Mouse (Mus musculus): ENCODE data around the gene Ttc23. TPM values are rescaled to one million over a fixed set of nuclear protein-coding genes. Genes with fewer than 3 reads are reported as not detected.

Gene Ttc23
- polyA plus RNA-seq, 1 experiment from 2014 or later: 14.4 TPM

GRCm38 (mm10) chr7:67692791-67693538, 45.8 kb downstream of the Ttc23 start:
- Histone ChIP-seq H3K27ac (ENCODE audit: low read length) (no peak overlapping the region), H3K36me3 (ENCODE audit: insufficient read depth, low read length) (no peaks in the 10 kb centered on the region), H3K4me2 (replicated peaks; ENCODE audit: low read depth, low read length) (no peak overlapping the region), H3K9me3 (ENCODE audit: low read length) (no peaks in the 10 kb centered on the region), H3K4me1 (ENCODE audit: insufficient read depth, low read depth, low read length) (peaks cover 11% of the 10 kb centered on the region), H3K4me3 (ENCODE audit: low read depth, low read length) (no peak overlapping the region), H3K9ac (replicated peaks; ENCODE audit: low read depth) (no peak overlapping the region), H3K27me3 (replicated peaks; ENCODE audit: insufficient read depth, low read length) (no peaks in the 10 kb centered on the region)
- ATAC-seq (peak; percentile 68), DNase-seq (ENCODE audit: low spot score) (peak; percentile 61)
- TF ChIP-seq EP300 (IDR thresholded peaks at IDR 0.05) (no peak), CTCF (IDR thresholded peaks at IDR 0.05) (no peak)
- 62% methylated on average over 23 of the region's 23 CpGs for WGBS

- no peak overlapping the region for H3K4me3 ChIP-seq (ENCODE audit: low read depth, low read length)
- DNase-seq (ENCODE audit: low spot score) (no peak), ATAC-seq (no peak)
- H3K4me2 ChIP-seq (replicated peaks; ENCODE audit: low read depth, low read length): no peak overlapping the region
- 88% methylated on average over 7 of the region's 7 CpGs for WGBS
- no peaks in the 10 kb centered on the region for H3K27me3 ChIP-seq (replicated peaks; ENCODE audit: insufficient read depth, low read length)
- H3K36me3 ChIP-seq (ENCODE audit: insufficient read depth, low read length): no peaks in the 10 kb centered on the region
- peaks cover 9% of the 10 kb centered on the region for H3K4me1 ChIP-seq (ENCODE audit: insufficient read depth, low read depth, low read length)
- H3K27ac ChIP-seq (ENCODE audit: low read length): no peak overlapping the region
- H3K9me3 ChIP-seq (ENCODE audit: low read length): no peaks in the 10 kb centered on the region
- TF ChIP-seq EP300 (IDR thresholded peaks at IDR 0.05) (no peak), CTCF (IDR thresholded peaks at IDR 0.05) (no peak)
- H3K9ac ChIP-seq (replicated peaks; ENCODE audit: low read depth): no peak overlapping the region
Measured at GRCm38 (mm10) chr7:67695906-67696305, 48.7 kb downstream of the Ttc23 start.

GRCm38 (mm10) chr7:67697892-67698630, 50.9 kb downstream of the Ttc23 start:
- 73% methylated on average over 28 of the region's 28 CpGs for WGBS
- peak; percentile 47 for ATAC-seq
- DNase-seq (ENCODE audit: low spot score): peak; percentile 68
- TF ChIP-seq EP300 (IDR thresholded peaks at IDR 0.05) (peak; percentile 50), CTCF (IDR thresholded peaks at IDR 0.05) (no peak)
- Histone ChIP-seq H3K27me3 (replicated peaks; ENCODE audit: insufficient read depth, low read length) (no peaks in the 10 kb centered on the region), H3K4me3 (ENCODE audit: low read depth, low read length) (no peak overlapping the region), H3K36me3 (ENCODE audit: insufficient read depth, low read length) (no peaks in the 10 kb centered on the region), H3K9me3 (ENCODE audit: low read length) (no peaks in the 10 kb centered on the region), H3K4me1 (ENCODE audit: insufficient read depth, low read depth, low read length) (no peaks in the 10 kb centered on the region), H3K9ac (replicated peaks; ENCODE audit: low read depth) (no peak overlapping the region), H3K27ac (ENCODE audit: low read length) (no peak overlapping the region), H3K4me2 (replicated peaks; ENCODE audit: low read depth, low read length) (no peak overlapping the region)

- TF ChIP-seq CTCF (IDR thresholded peaks at IDR 0.05): no peak
- no peak for TF ChIP-seq EP300 (IDR thresholded peaks at IDR 0.05)
- Histone ChIP-seq H3K4me1 (ENCODE audit: insufficient read depth, low read depth, low read length) (no peaks in the 10 kb centered on the region), H3K4me3 (ENCODE audit: low read depth, low read length) (no peak overlapping the region), H3K9me3 (ENCODE audit: low read length) (no peaks in the 10 kb centered on the region), H3K27me3 (replicated peaks; ENCODE audit: insufficient read depth, low read length) (no peaks in the 10 kb centered on the region), H3K4me2 (replicated peaks; ENCODE audit: low read depth, low read length) (no peak overlapping the region), H3K27ac (ENCODE audit: low read length) (no peak overlapping the region), H3K9ac (replicated peaks; ENCODE audit: low read depth) (no peak overlapping the region), H3K36me3 (ENCODE audit: insufficient read depth, low read length) (no peaks in the 10 kb centered on the region)
- WGBS: 89% methylated on average over 4 of the region's 4 CpGs
- ATAC-seq (no peak), DNase-seq (ENCODE audit: low spot score) (no peak)
Measured at GRCm38 (mm10) chr7:67699301-67699700, 52.1 kb downstream of the Ttc23 start.

- Histone ChIP-seq H3K27ac (ENCODE audit: low read length) (no peak overlapping the region), H3K36me3 (ENCODE audit: insufficient read depth, low read length) (no peaks in the 10 kb centered on the region), H3K4me1 (ENCODE audit: insufficient read depth, low read depth, low read length) (no peaks in the 10 kb centered on the region), H3K4me3 (ENCODE audit: low read depth, low read length) (no peak overlapping the region), H3K9ac (replicated peaks; ENCODE audit: low read depth) (no peak overlapping the region), H3K9me3 (ENCODE audit: low read length) (no peaks in the 10 kb centered on the region), H3K4me2 (replicated peaks; ENCODE audit: low read depth, low read length) (no peak overlapping the region), H3K27me3 (replicated peaks; ENCODE audit: insufficient read depth, low read length) (no peaks in the 10 kb centered on the region)
- TF ChIP-seq CTCF (IDR thresholded peaks at IDR 0.05): peak; percentile 79
- no peak for TF ChIP-seq EP300 (IDR thresholded peaks at IDR 0.05)
- ATAC-seq: peak; percentile 71
- peak; percentile 74 for DNase-seq (ENCODE audit: low spot score)
Measured at GRCm38 (mm10) chr7:67700846-67701245, 53.6 kb downstream of the Ttc23 start.

- DNase-seq (ENCODE audit: low spot score): no peak
- H3K27ac ChIP-seq (ENCODE audit: low read length): no peak overlapping the region
Measured at GRCm38 (mm10) chr7:67701252-67701914, 54.2 kb downstream of the Ttc23 start.

More at GRCm38 (mm10) chr7:67701252-67701914, 54.2 kb downstream of the Ttc23 start:
- WGBS: 59% methylated on average over 17 of the region's 17 CpGs
- H3K4me1 ChIP-seq (ENCODE audit: insufficient read depth, low read depth, low read length): no peaks in the 10 kb centered on the region
- TF ChIP-seq CTCF (IDR thresholded peaks at IDR 0.05) (no peak), EP300 (IDR thresholded peaks at IDR 0.05) (no peak)
- H3K4me2 ChIP-seq (replicated peaks; ENCODE audit: low read depth, low read length): no peak overlapping the region
- H3K27me3 ChIP-seq (replicated peaks; ENCODE audit: insufficient read depth, low read length): no peaks in the 10 kb centered on the region
- no peaks in the 10 kb centered on the region for H3K36me3 ChIP-seq (ENCODE audit: insufficient read depth, low read length)
- H3K9me3 ChIP-seq (ENCODE audit: low read length): no peaks in the 10 kb centered on the region
- no peak overlapping the region for H3K9ac ChIP-seq (replicated peaks; ENCODE audit: low read depth)
- H3K4me3 ChIP-seq (ENCODE audit: low read depth, low read length): no peak overlapping the region
- no peak for ATAC-seq
